Mouse (Mus musculus) cortical plate, adult 2 months (tissue): ENCODE data around the gene Cntnap2.

Experiments used
- CTCF ChIP-seq: fragments of 200-500 bp; IDR thresholded peaks from 2 replicates; pipeline ENCODE4 v1.5.1; 2011; ENCODE audit warnings: mild to moderate bottlenecking, control low read depth, low read length; ENCODE audit not compliant: insufficient read depth; ENCODE audit errors: extremely low read depth
- POLR2A ChIP-seq: fragments of 200-500 bp; IDR thresholded peaks from 2 replicates; pipeline ENCODE4 v1.6.1; 2011; ENCODE audit warnings: mild to moderate bottlenecking, low read length, control low read depth; ENCODE audit not compliant: insufficient read depth; ENCODE audit errors: extremely low read depth

- no peak for TF ChIP-seq CTCF
- TF ChIP-seq POLR2A = no peak
These were observed 732.5 kb downstream of the Cntnap2 start for GRCm38 (mm10) chr6:45791612-45792011.
